Mouse (Mus musculus) spleen, adult 2 months (tissue): ENCODE measurements around the gene Grk3. TPM values are rescaled to one million over a fixed set of nuclear protein-coding genes. Genes with fewer than 3 reads are reported as not detected.

Source experiments
- DNase-seq, 2 experiments: peaks; one replicate each; pipeline versions ENCODE4 v3.0.0 to v3.0.0-alpha.2; 2012 to 2021; ENCODE audit warnings: low spot score in 2 of 2, low read depth in 1 of 2
- H3K27ac ChIP-seq: fragments of 200-500 bp; 2 replicates; pipeline ENCODE4 v1.5.1; 2012; ENCODE audit warnings: low read length, inconsistent platforms; ENCODE audit not compliant: insufficient read depth
- H3K27me3 ChIP-seq: fragments of 200-500 bp; 2 replicates; pipeline ENCODE4 v1.6.1; 2012; ENCODE audit warnings: mild to moderate bottlenecking, moderate library complexity, low read length, inconsistent platforms; ENCODE audit not compliant: control insufficient read depth, insufficient read depth
- H3K36me3 ChIP-seq: fragments of 200-500 bp; 2 replicates; pipeline ENCODE4 v1.6.1; 2012; ENCODE audit warnings: mild to moderate bottlenecking, low read length, inconsistent platforms; ENCODE audit not compliant: control insufficient read depth, insufficient read depth
- H3K4me1 ChIP-seq: fragments of 200-500 bp; 2 replicates; pipeline ENCODE4 v1.6.1; 2011; ENCODE audit warnings: inconsistent platforms; ENCODE audit not compliant: control insufficient read depth, insufficient read depth, insufficient read length
- H3K4me3 ChIP-seq: fragments of 200-500 bp; 2 replicates; pipeline ENCODE4 v1.5.1; 2011; ENCODE audit warnings: mild to moderate bottlenecking, inconsistent platforms; ENCODE audit not compliant: insufficient read depth, insufficient read length; ENCODE audit errors: extremely low read depth
- CTCF ChIP-seq: fragments of 200-500 bp; IDR thresholded peaks from 2 replicates; pipeline ENCODE4 v1.5.1; 2011; ENCODE audit warnings: mild to moderate bottlenecking, inconsistent platforms; ENCODE audit not compliant: insufficient read depth, insufficient read length, insufficient replicate concordance; ENCODE audit errors: extremely low read depth
- POLR2A ChIP-seq: fragments of 200-500 bp; IDR thresholded peaks from 2 replicates; pipeline ENCODE4 v1.6.1; 2011; ENCODE audit warnings: low read depth, low read length, inconsistent platforms
- WGBS: fragments of 180-500 bp; shearing (Covaris S2); methylation state at CpG from one replicate; pipeline ENCODE4 v1.1.7; 2018; 5-methylcytosine and 5-hydroxymethylcytosine counted together
- polyA plus RNA-seq: library from polyadenylated mRNA; depleted of rRNA; stranded (reverse); fragments of >200 nt; gene quantifications from 2 replicates; pipeline ENCODE4 v1.2.3, GENCODE M21; 2012

Grk3 gene
- polyA plus RNA-seq, 1 experiment = 23.1 TPM

DNA sequence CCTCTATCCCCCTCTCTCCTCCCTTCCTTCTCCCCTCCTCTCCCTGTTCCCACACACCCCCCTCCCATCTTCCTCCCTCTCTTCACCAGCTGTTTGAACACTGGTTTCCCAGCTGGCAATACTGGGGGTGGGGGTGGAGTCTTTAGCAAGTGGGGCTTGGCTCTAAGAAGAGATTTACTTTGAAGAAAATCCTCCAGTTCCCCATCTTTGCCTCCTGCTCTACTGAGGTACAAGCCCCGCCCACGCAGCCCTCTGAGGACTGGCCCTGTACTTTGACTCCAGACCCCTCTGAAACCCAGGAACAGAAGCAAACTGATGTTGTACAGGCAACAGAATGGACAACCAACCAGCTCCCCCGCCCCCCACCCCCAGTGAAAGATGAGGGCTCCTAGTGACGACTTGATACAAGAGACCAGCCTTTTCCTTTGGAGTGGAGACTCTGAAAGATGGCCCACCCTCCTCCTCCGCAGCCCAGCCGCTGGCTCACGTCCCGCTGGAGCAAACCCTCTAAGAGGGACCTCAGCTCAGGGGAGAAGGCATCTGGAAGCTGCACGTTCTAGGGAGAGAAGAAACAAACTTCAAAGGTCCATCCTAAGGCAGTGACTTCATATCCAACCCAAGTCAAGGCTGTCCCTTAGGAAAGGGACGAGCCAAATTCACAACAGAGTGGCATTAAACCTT lies 87.2 kb downstream of the Grk3 start:
- Histone ChIP-seq H3K27me3 (no peaks in the 10 kb centered on the region), H3K4me1 (no peaks in the 10 kb centered on the region), H3K27ac (no peak overlapping the region), H3K36me3 (no peaks in the 10 kb centered on the region), H3K4me3 (no peak overlapping the region)
- DNase-seq = no peak
- no peak for TF ChIP-seq CTCF
- no peak for TF ChIP-seq POLR2A
- 82% methylated on average over 10 of the region's 10 CpGs for WGBS

DNA sequence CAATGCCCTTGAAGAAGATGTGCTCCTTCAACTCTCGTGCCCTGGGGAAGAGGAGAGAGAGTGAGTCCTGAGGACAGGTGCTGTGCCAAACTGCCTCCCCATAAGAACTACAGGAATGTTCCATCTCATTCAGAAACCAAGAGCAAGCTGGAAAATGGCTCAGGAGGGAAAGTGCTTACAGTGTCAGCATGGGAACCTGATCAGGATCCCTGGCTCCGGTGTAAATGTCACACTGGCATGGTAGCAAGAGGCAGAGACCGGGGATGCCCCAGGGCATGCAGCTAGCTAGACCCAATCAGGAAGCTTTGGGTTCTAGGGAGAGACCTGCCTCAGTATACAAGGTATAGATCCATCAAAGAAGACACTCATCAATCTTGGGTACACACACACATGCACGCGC lies 90.2 kb downstream of the Grk3 start:
- no peak for TF ChIP-seq POLR2A
- no peak for TF ChIP-seq CTCF
- 90% methylated on average over 5 of the region's 5 CpGs for WGBS
- DNase-seq = no peak
- Histone ChIP-seq H3K27me3 (no peaks in the 10 kb centered on the region), H3K4me1 (no peaks in the 10 kb centered on the region), H3K27ac (no peak overlapping the region), H3K4me3 (no peak overlapping the region), H3K36me3 (no peaks in the 10 kb centered on the region)

DNA sequence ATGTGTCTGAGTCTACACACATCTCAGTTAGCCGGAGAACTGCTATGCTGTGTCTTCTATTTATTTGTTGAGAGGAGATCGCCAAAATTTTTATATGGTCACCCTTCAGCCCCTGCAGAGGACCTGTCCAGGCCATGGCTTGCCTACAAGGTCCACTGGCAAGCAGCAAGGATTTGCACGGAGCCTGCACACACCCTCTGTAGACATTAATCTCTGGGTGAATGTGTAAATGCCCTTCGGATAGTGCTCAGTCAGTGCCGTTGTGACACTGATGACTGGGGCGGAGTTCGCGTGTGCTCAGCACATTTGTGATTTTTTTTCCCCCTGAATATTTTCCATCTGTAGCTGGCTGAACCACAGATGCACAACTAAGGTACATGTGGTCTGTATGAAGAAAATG lies 90.8 kb downstream of the Grk3 start:
- no peak for TF ChIP-seq CTCF
- TF ChIP-seq POLR2A = no peak
- 91% methylated on average over 8 of the region's 8 CpGs for WGBS
- Histone ChIP-seq H3K4me1 (no peaks in the 10 kb centered on the region), H3K4me3 (no peak overlapping the region), H3K27ac (no peak overlapping the region), H3K36me3 (no peaks in the 10 kb centered on the region), H3K27me3 (no peaks in the 10 kb centered on the region)
- DNase-seq = no peak

DNA sequence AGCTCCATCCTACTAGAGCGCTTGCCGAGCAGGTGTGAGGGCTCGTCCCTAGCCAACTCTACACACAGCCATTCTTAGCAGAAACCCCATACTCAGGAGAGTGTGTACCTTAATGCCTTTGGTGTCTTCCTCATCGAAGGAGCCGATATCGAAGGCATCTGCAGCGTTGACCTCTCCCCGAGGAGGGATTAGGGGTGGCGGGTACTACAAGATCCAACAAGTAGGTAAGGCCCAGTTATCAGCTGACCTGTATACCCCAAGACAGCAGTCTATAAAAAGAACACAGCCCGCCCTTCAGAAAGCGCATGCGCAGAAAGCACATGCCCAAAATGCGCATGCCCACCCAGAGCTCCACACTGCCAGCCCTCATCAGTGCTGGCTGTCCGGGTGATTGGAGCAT lies 91.8 kb downstream of the Grk3 start:
- no peak for DNase-seq
- no peak overlapping the region for H3K27ac ChIP-seq
- H3K4me3 ChIP-seq = no peak overlapping the region
- H3K4me1 ChIP-seq = no peaks in the 10 kb centered on the region
- H3K36me3 ChIP-seq = no peaks in the 10 kb centered on the region
- TF ChIP-seq CTCF = no peak
- TF ChIP-seq POLR2A = no peak
- H3K27me3 ChIP-seq = no peaks in the 10 kb centered on the region
- 95% methylated on average over 14 of the region's 14 CpGs for WGBS

DNA sequence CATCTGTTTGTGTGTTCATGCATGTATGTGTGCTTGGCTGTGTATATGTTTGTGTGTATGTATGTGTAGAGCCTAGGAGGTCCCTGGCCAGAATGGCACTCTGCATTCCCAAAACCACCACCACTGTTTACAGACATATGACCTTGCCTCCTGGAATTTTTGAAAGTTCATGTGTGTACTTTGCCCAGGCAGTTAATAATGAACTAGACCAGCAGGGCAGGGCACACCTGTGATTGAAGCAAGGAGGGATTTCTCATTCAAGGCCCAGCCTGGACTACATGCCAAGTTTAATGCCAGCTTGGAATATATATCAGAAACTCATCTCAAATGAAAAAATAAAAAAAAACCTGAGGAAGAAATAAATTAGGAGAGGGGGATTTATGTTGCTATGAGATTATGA lies 93.7 kb downstream of the Grk3 start:
- no peak overlapping the region for H3K27ac ChIP-seq
- H3K4me1 ChIP-seq = no peaks in the 10 kb centered on the region
- H3K27me3 ChIP-seq = no peaks in the 10 kb centered on the region
- no peak for DNase-seq
- no peak overlapping the region for H3K4me3 ChIP-seq
- no peaks in the 10 kb centered on the region for H3K36me3 ChIP-seq
- TF ChIP-seq POLR2A (no peak), CTCF (no peak)

DNA sequence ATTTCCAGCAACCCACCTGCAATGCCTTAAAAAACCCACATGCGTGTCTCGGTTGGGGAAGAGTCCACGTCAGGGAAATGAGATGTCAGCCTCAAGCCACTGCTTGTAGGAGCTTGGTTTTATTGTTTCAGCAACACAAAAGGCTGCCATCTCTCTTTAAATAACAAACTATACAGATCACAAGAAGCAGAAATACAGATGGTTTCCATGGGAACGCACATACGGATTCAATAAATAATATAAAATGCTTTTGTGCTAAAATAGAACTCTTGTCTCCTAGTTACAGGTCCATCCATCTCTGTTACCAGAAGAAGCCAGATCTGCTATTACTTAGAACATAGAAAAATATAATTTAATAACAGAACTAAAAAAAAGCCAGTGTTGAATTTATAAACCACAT lies 105.2 kb downstream of the Grk3 start:
- no peaks in the 10 kb centered on the region for H3K4me1 ChIP-seq
- no peak overlapping the region for H3K27ac ChIP-seq
- 89% methylated on average over 5 of the region's 5 CpGs for WGBS
- TF ChIP-seq CTCF = no peak
- TF ChIP-seq POLR2A = no peak
- no peaks in the 10 kb centered on the region for H3K36me3 ChIP-seq
- H3K27me3 ChIP-seq = no peaks in the 10 kb centered on the region
- no peak for DNase-seq
- H3K4me3 ChIP-seq = no peak overlapping the region

DNA sequence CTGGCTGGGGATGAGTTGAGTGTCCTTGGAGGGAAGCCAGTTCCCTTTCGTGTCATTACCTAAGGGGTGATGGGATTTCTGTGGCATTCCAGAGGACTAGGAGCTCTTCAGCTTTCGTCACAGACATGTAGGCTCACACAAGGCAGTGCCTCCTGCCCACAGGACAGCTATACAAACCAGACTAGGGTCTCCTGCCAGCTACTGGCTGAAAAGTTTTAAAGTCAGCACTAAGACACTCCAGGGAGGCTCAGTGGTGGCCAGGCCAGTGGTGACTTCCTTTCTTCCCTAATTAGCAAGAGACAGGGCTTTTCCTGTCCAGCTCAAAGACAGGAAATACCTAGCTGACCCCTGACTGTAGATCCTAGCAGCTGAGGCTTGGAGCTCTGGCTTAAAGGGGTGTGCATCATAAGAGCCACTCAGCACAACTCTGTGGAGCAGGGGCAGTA lies 107.4 kb downstream of the Grk3 start:
- no peak for DNase-seq
- no peaks in the 10 kb centered on the region for H3K36me3 ChIP-seq
- TF ChIP-seq POLR2A (no peak), CTCF (no peak)
- no peak overlapping the region for H3K4me3 ChIP-seq
- H3K4me1 ChIP-seq = no peaks in the 10 kb centered on the region
- H3K27me3 ChIP-seq = no peaks in the 10 kb centered on the region
- 57% methylated on average over 2 of the region's 2 CpGs for WGBS
- H3K27ac ChIP-seq = no peak overlapping the region

DNA sequence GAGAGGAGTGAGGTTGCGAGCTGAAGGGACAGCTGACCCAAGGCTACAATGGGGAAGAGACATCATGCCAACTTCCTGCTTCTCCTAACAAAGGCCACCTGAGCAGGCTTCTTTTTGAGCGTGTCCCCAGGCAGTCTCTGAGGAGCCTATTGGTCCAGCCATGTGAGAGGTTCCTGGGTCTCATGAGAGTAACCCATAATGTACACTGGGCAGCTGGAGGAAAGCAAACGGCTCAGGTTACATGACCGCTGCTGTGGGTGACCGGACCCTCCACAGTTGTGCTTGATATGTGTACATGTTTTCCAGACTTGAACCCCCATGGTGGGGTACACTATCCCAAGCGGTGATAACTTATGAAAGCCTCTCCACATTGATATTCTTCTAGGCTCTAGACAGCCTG lies 108.1 kb downstream of the Grk3 start:
- Histone ChIP-seq H3K27ac (no peak overlapping the region), H3K4me3 (no peak overlapping the region), H3K27me3 (no peaks in the 10 kb centered on the region), H3K4me1 (no peaks in the 10 kb centered on the region), H3K36me3 (no peaks in the 10 kb centered on the region)
- 72% methylated on average over 6 of the region's 6 CpGs for WGBS
- DNase-seq = no peak
- no peak for TF ChIP-seq CTCF
- TF ChIP-seq POLR2A = no peak
